Mouse (Mus musculus): ENCODE results near the gene F2rl2.

GRCm38 (mm10) chr13:95679078-95679477, 17.6 kb upstream of the F2rl2 start:
- no peak for TF ChIP-seq CTCF (IDR thresholded peaks at IDR 0.05; ENCODE audit: insufficient read depth, low read depth, low read length)
- no peak for TF ChIP-seq POLR2A (IDR thresholded peaks at IDR 0.05; ENCODE audit: insufficient read depth, low read depth, low read length)

Measured in olfactory bulb, adult 2 months (tissue).